Mouse (Mus musculus) embryo, embryonic 10 days (tissue): Measurements from ENCODE around the gene Catsperz.

Experiments used
- DNase-seq: peaks from one replicate; pipeline ENCODE4 v3.0.0-alpha.2; 2015; ENCODE audit warnings: low spot score

The Catsperz gene

GRCm38 (mm10) chr19:6924461-6925306 is 496 bp downstream of the Catsperz start:
- peak; percentile 91 for DNase-seq

GRCm38 (mm10) chr19:6922901-6923735 is 2.1 kb downstream of the Catsperz start:
- DNase-seq, result no peak

DNA sequence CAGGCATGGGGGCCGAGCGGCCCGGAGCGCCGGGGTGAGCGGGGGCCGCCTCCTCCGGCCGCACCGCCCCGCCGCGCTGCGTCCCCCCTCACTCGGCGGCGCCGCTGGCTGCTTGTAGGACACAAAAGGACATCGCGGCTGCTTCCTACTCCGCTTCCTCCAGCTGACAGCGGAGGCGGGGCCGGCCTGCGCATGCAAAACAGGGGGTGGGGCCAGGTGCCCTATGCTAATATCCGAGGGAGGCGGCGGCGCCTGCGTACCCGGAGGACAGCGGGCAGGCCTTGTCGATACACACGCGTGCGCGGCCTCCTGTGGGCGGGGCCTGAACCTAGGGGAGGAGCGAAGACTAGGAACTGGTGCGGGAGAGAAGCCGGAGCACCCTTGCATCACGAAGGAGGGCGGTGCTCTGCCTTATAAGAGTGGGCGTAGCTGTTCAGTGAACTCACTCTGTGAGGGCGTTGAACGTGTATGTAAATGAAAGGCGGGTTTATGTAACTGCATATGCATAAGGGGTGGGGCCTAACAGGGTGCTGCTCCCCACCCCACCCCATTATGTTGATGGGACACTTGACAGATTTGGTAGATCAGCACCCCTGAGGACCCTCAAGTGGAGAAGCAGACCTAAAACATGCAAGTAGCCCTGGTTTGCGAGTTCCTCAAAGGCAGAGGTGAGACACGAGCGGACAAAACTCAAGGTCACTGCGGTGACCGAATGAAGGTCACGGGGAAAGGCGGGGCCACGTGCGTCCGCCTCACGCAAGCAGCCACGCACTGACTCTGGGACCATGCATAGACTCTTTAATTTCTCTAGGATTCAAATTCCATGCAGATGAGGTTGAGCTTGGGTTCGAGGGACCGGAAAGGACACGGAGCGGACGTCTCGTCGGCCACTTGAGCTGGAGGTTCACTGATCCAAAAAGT is 3.3 kb downstream of the Catsperz start, which contains the start of gene Esrra:
Gene Esrra, minus strand, starts transcription at position 167 of the 921 bp plus-strand sequence.
- peak; percentile 100 for DNase-seq

DNA sequence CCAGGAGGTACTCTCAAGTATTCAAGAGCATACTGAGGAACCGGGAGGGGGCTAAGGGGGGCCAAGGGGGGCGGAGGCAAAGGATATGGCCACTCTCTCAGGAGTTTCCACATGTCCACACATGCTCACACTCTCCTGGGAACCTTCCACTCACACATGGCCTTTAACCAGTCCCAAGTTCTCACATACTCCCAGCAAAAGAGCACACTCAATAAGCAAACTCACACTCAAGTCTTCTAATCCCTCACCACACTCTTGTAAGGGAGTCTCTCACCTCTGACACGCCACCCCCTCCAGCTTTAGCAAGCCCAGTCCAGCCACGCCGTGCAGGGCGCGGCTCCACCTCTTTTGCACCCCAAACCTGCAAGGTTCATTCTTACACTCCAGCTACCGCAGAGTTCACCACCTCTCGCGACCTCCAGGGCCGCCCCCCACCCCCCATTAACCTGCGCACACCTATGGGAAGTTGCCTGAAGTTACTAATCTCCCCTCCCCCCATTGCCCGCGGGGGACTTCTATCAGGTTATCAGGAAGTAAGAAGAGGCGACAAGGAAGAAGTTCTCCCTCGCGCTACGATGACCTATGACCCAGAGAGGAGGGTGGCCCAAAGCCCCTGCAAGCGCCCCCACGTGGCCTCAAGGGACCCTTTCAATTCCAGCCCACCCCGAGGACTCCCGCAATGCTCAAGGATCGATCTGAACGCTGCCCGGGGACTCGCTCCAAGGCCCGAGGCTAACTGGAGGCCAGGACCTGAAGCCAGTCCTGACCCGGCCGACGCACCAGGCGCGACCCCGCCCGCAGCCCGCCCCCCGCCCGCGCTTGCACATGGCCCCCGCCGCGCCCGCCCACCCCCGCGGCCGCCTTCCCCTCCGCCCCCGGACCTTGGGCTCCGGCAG is 4.2 kb downstream of the Catsperz start:
- peak; percentile 64 for DNase-seq

DNA sequence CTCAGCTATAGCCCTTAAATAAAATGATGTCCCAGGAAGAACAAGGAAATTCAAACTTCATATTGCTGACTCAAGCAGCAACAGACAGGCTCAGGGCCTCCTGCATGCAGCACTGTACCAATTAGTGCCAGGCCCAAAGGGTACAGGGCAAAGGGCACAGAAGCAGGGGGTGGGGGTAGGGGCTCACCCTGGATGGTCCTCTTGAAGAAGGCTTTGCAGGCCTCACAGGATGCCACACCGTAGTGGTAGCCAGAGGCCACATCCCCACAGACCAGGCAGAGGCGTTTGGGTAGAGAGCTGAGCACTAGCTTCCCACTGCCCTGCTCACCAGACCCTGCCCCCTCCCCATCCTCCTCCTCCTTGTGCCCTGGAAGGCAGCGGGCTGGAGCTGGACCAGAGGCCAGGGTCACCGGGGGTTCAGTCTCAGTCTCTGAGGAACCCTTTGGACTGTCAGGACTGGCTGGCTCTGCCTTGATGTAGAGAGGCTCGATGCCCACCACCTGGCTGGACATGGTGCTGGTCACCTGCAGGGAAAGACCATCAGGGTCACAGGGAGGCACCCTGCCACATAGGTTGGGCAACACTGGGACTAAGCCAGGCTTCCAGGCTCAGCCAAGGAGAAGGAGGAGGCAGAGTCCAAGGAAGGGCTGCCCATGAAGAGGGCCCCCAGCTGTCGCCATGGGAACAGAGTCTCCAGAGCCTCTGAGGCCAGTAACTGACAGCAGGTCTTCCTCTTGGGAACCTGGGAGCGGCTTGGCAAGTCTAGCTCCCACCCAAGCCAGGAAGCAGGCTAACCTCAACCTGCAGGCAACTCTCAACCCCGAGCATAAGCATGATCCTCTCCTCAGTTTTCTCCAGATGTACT is 5.1 kb downstream of the Catsperz start:
- peak; percentile 52 for DNase-seq

GRCm38 (mm10) chr19:6919431-6919830 is 5.7 kb downstream of the Catsperz start:
- no peak for DNase-seq

- no peak for DNase-seq
Observed at GRCm38 (mm10) chr19:6918321-6918720, 6.9 kb downstream of the Catsperz start.

DNA sequence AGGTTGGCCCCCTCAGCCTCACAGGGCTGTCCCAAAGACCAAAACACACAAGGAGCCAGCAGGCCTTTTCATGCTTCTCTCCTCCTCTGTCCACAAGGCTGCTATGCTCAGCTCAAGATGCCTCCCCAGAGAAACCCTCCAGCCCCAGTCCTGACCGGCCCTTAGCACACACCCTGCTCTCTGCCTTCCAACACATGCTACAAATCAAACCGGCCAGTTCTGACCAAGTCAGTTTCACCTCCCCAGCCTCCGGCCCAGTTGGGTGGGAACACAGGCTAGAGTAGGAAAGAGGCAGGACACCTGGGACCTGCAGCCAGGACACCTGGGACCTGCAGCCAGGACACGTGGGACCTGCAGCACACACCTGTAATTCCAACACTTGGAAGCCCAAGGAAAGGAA is 8.7 kb downstream of the Catsperz start:
- DNase-seq, result no peak

DNA sequence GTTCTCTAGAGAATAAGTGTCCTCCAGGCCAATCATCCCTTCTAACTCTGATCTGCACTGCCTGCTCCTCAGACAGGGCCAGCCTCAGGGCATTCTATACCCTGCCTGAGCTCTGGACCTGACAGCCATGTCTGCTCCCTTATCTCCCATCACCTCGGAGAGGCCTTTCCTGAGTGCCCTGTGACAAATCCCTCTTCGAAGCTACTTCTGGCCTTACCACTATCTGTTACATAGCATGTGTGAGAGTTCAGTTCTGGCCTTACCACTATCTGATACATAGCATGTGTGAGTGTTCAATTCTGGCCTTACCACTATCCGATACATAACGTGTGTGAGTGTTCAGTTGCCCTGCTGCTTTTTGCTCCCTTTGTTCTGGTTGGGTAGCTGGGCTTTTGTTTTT is 9.9 kb downstream of the Catsperz start:
- DNase-seq, result no peak

DNA sequence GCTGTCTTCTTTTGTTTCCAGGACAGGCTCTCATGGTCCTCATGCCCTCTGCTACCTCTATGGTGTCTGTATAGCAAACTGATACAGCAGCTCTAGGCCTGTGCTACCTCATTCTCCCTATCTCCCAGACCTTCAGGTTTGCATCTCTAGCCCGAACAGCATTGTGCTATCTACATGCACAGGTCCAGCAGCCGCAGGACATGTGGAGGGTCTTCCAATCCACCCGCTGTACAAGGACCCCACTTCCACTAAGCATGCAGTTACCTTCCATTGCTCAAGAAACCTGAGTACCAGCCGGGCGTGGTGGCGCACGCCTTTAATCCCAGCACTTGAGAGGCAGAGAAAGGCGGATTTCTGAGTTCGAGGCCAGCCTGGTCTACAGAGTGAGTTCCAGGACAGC is 10.6 kb downstream of the Catsperz start:
- no peak for DNase-seq

DNA sequence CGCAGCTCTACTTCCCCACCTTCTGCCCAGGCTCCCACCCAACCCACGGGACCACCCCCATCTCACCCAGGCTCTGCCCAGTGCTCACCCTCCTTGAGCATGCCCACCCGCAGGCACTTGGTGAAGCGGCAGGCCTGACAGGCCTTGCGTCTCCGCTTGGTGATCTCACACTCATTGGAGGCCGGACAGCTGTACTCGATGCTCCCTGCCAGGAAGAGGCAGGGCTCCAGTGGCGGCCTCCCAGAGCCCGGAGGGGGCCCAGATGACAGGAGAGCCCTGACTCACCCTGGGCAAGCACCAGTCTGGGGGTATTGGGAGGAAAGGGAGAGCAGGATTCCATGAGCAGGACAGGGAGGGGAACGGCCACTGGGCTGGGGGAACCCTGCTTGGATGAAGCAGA is 11.2 kb downstream of the Catsperz start:
- DNase-seq, result no peak

DNA sequence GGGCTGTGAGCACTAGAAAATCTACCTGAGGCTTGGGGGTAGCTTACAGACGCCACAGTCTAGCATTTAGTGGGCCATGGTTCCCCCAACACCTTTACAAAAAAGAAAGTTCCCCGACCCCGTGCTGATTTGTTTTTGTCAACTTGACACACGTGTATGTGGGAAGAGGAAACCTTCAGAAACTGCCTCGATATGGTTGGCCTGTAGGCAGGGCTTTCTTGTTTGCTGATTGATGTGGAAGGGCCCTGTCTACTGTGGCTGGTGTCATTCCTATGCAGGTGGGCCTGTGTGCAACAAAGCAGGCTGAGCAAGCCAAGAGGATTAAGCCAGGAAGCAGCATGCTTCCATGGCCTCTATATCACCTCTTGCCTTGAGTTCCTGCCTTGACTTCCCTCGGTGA is 12.1 kb downstream of the Catsperz start:
- no peak for DNase-seq

DNA sequence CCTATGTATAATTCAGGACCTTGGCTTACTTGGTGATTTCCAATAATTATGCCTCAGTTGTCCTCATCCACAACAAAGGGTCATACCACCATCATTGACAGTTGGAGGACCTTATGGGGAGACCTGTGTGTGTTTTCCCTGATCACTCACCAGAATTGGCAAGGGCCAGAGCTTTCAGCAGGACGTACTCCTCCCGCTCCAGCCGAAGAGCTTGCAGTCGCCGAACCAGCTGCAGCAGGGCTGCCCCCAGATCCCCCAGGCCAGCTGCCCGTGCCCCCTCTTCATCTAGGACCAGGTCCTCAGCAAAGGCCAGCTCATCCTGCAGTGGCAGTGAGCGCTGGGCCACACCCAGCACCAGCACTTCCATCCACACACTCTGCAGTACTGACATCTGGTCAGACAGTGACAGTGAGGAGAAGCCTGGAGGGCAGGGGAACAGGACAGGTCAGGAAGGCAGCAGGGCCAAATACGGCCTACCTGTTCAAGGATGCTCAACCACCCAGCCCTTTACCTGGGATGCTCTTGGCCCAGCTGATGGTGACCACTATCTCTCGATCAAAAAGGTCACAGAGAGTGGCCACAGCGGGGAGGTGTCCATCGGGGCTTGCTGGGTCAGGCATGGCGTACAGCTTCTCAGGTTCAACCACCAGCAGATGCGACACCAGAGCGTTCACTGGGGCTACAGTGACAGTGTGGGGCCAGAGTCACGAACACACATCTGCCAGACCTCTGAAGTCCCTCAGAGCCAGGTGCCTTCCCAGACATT is 12.8 kb downstream of the Catsperz start:
- no peak for DNase-seq

- no peak for DNase-seq
Observed at GRCm38 (mm10) chr19:6911101-6912074, 13.8 kb downstream of the Catsperz start.

DNA sequence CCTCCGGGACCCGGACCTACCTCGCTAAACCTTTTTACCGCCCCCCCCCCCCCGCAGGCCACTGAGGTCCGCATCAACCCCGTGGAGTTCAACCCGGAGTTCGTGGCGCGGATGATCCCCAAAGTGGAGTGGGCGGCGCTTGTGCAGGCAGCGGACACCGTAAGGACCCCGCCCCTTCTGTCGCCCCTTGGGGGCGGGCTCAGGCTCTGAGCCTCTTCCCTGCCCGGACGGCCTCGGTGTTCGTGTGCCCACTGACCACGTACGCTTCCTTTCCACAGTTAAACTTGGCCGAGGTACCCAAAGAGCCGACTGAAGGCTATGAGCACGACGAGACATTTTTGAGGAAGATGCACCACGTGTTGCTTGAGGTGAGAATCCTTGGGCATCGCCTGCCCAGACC is 14.9 kb downstream of the Catsperz start:
- peak; percentile 67 for DNase-seq

DNA sequence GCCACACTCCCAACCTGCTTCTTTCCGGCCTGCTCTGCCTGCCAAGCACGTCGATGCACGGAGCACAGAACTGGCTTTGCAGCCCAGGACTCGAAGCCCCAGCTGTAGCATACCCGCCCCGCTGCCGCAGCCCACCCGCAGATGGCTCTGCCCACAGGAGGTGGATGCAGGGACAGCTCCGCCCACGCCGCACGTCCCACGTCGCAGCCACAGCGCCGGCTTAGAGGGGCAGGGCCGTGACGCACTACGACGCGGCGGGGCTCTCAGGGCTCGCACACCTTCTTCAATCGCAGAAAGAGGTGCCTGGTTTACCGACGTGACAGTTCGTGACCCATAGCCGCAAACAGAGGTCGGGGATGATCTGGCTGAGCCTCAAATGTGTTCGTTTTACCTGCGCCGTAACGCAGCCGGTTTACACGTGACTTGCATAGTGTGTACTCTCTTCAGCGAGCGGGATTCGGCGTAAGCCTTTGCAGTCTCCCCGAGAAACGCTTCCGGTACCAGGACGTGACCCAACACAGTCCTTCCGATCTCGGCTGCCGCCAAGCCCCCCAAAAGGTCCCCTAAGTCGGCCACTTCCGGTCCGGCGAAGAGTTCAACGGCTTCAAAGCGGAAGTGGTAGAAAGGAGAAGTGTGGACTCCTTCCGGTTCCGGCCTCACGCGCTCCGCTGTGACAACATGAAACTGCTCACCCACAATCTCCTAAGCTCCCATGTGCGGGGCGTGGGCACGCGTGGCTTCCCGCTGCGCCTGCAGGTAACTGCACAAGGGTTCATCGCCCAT is 15.5 kb downstream of the Catsperz start, which contains the start of the genes Trmt112 and Prdx5:
Gene Trmt112, plus strand, starts transcription at position 192 of the 783 bp plus-strand sequence.
Gene Prdx5, minus strand, starts transcription at position 600 of the 783 bp plus-strand sequence.
- peak; percentile 96 for DNase-seq

GRCm38 (mm10) chr19:6909021-6909420 is 16.2 kb downstream of the Catsperz start:
- DNase-seq, result no peak
